Mouse (Mus musculus) left cerebral cortex, adult 6 months (tissue): ENCODE results near the gene Smlr1. TPM values are rescaled to one million over a fixed set of nuclear protein-coding genes. Genes with fewer than 3 reads are reported as not detected.

Source experiments
- long read RNA-seq, 2 experiments: library from polyadenylated mRNA; unstranded; transcript quantifications; one replicate each; pipeline ENCODE4 v2.0.0; 2019 to 2020
- polyA plus RNA-seq: library from polyadenylated mRNA; unstranded; fragments of <200 nt; fragmentation: Nextera tagmentation; gene quantifications from 2 replicates; pipeline ENCODE4 v1.2.3, GENCODE M21; 2021

The Smlr1 gene
- polyA plus RNA-seq = not detected in 2 replicates
- long read RNA-seq, experiment 1 = 0 reads
- long read RNA-seq, experiment 2 = 0 reads

DNA sequence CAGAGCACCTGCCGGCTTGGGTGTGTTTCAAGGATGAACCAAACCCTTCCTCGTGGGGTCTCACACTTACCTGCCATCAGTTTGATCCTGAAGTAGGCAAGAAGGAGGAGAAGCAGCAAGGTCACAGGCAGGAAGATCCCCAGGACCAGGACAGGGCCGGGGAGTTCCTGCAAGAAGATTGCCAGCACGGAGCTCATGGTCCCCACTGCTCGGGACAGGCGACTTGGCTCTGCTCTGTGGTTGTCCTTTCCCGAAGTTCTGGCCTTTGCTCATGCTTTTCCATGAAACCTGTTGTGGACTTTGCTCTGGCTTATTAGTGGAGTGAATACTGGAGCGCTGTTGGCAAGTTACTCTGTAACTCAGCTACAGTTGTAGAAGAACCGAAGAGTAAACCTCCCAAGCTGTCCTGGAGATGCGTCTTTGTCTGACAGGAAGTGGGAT is at the start of gene Smlr1:
TSS of gene Smlr1 (minus strand) at position 377 of the 441 bp plus-strand sequence.

Other genes starting within 250 kb of the Smlr1 start
- 39.0 and 42.1 TPM in 2 replicates for gene Akap7, start 228.4 kb downstream of the Smlr1 start, polyA plus RNA-seq
- 19.8 and 25.6 TPM in 2 replicates for gene Epb41l2, start 176.5 kb downstream of the Smlr1 start, polyA plus RNA-seq